In the genomic region with DNA sequence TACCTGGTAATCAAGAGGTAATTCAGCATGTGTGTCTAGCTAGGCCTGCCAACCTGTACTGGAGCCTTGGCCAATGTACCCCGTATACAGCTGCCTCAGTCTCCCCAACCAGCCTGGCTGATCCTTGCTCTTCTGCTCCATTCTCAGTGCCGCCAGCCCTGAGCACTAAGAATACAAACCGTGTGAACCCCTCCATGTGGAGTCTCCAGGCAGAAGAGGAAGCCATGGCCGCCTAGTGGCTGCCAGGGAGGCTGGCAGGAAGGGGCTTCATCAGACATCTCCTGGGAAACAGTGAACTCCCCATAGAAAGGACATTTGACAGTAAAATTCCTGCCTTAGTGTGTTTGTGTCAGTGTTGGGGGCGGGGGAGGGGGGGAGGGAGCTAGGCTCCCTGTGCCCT, we compare ENCODE assay signal across 1 mouse cellular context.
TF ChIP-seq lines count a peak whose summit lies in the region.

No protein-coding gene starts in this region.

TF ChIP-seq in MEL, 35 proteins besides CTCF, POLR2A, EP300 and RAD21:
- TF ChIP-seq SIN3A (IDR thresholded peaks at IDR 0.05; ENCODE audit: low read length) = peak; percentile 33; the same call in 1 of the 2 replicates
- TF ChIP-seq USF1 (IDR thresholded peaks at IDR 0.05; ENCODE audit: low read depth, low read length) = no peak
- TF ChIP-seq NRF1 (IDR thresholded peaks at IDR 0.05; ENCODE audit: insufficient read depth, low read depth, low read length, poor library complexity, severe bottlenecking) = no peak
- peak; percentile 64 for TF ChIP-seq SMC3 (IDR thresholded peaks at IDR 0.05; ENCODE audit: low read depth, low read length)
- TF ChIP-seq ZC3H11A (IDR thresholded peaks at IDR 0.05; ENCODE audit: low read depth, low read length) = 0 out of 2 replicates have a peak, but pooled peaks have one; percentile 26
- 0 out of 2 replicates have a peak, but pooled peaks have one; percentile 50 for TF ChIP-seq MAX (IDR thresholded peaks at IDR 0.05; ENCODE audit: low read length)
- peak; percentile 55 for TF ChIP-seq ELF1 (IDR thresholded peaks at IDR 0.05; ENCODE audit: low read depth, low read length)
- TF ChIP-seq MXI1 (IDR thresholded peaks at IDR 0.05; ENCODE audit: low read depth, low read length) = peak; percentile 53
- TF ChIP-seq MAZ (IDR thresholded peaks at IDR 0.05; ENCODE audit: low read depth, low read length) = peak; percentile 64; the same call in 1 of the 2 replicates
- no peak for TF ChIP-seq POLR2AphosphoS5 (IDR thresholded peaks at IDR 0.05; ENCODE audit: borderline replicate concordance, low read depth, low read length)
TF ChIP-seq in MEL: peak in this region for 7.
